Mouse (Mus musculus): ENCODE results near the gene Lefty2.

DNA sequence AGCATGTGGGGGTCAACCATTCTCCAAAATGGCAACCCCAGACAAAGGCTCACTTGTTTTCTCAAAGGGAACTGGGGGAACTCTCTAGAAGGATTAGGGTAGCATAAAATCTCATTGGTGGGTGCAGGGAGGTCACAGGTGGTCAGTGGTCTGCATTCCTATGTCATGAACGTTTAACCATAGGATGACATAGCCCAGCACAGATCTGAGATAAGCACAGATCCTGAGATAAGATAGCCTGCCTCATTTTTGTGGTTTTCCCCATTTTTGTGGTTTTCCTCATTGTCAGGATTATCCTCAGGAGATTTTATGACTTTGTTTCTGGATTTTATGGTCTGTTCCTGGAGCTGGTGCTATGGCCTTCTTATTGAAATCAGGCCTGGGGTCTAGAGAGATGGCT lies 24.1 kb downstream of the Lefty2 start:
- TF ChIP-seq POLR2A (IDR thresholded peaks at IDR 0.05; ENCODE audit: borderline replicate concordance, control insufficient read depth, low read depth, low read length), result no peak
- no peak for TF ChIP-seq CTCF (IDR thresholded peaks at IDR 0.05; ENCODE audit: control insufficient read depth, insufficient read depth, low read length)
